Mouse (Mus musculus) spleen, adult 12 weeks (tissue): Measurements from ENCODE around the gene Tmem87b.

Source experiments
- DNase-seq: peaks from one replicate; pipeline ENCODE4 v3.0.0; 2022; ENCODE audit warnings: low spot score

Gene Tmem87b

GRCm38 (mm10) chr2:128887866-128888550 is 70.1 kb downstream of the Tmem87b start:
- no peak for DNase-seq

DNA sequence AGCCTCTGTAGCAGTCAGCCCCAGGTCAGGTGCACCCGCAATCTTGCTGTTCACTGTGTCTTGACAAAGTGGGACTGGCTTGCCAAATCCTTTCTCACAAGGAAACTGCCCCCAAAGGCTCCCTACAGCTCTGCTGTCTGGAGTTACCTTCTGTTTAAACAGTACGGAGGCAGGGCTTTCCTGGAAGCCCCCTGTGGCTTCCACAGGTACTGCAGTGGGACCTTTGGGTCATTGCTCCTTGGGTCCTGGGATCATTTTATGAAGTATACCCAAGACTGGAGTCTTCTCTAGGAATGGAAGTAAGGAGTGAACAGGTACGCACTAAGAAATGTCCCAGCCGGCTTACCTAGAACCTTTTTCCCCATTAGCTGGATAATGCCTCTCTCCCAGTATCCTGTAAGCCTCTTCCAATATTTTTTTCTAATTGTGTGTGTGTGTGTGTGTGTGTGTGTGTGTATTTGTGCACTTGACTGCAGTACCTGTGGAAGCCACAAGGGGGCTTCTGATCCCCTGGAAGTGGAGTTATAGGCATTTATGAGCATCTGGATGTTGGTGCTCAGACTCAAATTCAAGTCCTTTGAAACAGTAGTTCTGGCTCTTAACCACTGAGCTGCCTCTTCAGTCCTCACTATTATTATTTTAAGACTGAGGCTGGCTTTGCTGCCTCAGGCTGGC is 72.9 kb downstream of the Tmem87b start:
- no peak for DNase-seq

DNA sequence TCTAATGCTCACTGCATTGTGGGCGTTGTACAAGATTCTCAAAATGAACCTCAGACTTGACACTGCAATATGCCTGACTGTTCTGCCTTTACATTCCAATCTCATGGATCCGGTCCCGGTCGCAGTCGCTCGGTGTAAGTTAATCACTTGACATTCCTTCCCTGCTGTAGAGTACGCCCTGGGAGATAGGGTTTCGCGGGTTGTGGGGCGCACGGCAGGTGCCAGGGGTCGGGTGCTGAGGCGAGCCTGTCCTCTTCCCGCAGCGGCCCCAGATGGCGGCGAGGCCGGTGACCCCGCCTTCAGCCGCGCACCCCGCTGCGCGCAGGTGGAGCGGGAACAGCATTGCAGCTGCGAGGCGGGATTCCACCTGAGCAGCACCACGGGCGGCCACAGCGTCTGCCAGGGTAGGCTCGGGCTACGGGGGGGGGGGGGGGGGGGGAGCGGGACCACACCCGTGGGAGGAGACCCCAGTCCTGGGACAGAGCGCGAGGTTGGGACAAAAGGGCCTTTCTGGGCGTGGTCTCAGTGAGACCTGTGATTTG is 74.3 kb downstream of the Tmem87b start:
- no peak for DNase-seq

DNA sequence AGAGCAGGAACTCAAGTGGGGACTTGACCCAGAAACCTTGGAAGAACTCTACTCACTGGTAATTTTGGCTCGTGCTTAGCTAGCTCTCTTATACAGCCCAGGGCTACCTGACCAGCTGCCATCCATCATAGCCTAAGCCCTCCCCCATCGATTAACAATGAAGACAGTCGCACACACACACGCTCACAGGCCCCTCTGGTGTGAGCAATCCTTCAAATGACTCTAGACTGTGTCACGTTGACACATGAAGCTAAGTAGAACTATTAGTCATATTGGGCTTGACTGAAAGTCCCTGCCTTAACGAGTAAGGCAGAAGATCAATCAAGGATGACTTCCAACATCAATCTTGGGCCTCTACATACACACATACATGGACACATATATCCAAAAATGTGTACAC is 84.9 kb downstream of the Tmem87b start:
- DNase-seq = no peak

GRCm38 (mm10) chr2:128903661-128904060 is 85.7 kb downstream of the Tmem87b start:
- no peak for DNase-seq
